Mouse (Mus musculus) Patski (cell line): ENCODE results near the gene Tas1r1. TPM values are rescaled to one million over a fixed set of nuclear protein-coding genes. Genes with fewer than 3 reads are reported as not detected.

ENCODE experiments used
- ATAC-seq: fragments of 100-300 bp; one replicate; pipeline ENCODE4 v1.8.0; 2021
- CTCF ChIA-PET: fragments of 350-600 bp; sonication (Branson Sonifier 250); formaldehyde crosslinking; loops from one replicate; lab custom pipeline; 2022; ENCODE audit warnings: inconsistent platforms; lab: Charles Lee
- POLR2A ChIA-PET: fragments of 350-600 bp; sonication (Branson Sonifier 250); formaldehyde crosslinking; loops from one replicate; lab custom pipeline; 2022; ENCODE audit warnings: antibody characterized with exemption, inconsistent platforms; lab: Charles Lee
- DNase-seq: peaks from one replicate; pipeline ENCODE4 v3.0.0-alpha.2; 2011; ENCODE audit warnings: low read depth, low spot score
- H3K27me3 ChIP-seq: fragments of 371-371 bp; one replicate; pipeline ENCODE4 v1.5.1; 2021
- CTCF ChIP-seq: fragments of 100-300 bp; IDR thresholded peaks from one replicate; pipeline ENCODE4 v1.5.1; 2021
- in situ Hi-C: fragments of 300-500 bp; cut with MboI; formaldehyde crosslinking; loops from 3 replicates; pipeline ENCODE4 v1.11.1; 2018; ENCODE audit warnings: low pct_unique_long_range_greater_than_20kb, mixed read lengths
- polyA plus RNA-seq: library from polyadenylated mRNA; unstranded; gene quantifications from one replicate; pipeline ENCODE4 v1.2.3, GENCODE M21; 2021

Tas1r1 gene
- polyA plus RNA-seq, 1 experiment from 2014 or later, result 0.56 TPM

DNA sequence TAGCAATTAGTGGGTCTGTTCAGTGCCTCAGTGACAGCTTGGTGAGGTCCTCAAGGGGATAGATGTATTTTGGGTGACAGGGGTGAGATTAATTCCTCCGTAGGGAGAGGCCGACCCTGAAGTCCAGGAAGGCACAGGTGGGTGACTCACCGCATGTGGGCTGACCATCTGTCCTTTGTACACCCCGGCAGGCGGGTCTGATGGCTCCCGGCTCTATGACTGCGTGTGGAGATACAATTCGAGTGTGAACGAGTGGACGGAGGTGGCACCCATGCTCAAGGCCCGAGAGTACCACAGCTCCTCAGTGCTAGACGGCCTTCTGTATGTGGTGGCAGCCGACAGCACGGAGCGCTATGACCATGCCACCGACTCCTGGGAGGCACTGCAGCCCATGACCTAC, 26.3 kb downstream of the Tas1r1 start:
- TF ChIP-seq CTCF, result no peak
- no peak for ATAC-seq
- no peak for DNase-seq
- in situ Hi-C loops, result no loop called here
- CTCF ChIA-PET, result interaction anchor here (0.7 to 1.4 kb wide), 3 partner anchors 9 to 26 kb away, joined by 3 to 5 read pairs (median 3); partner anchors contain the start of gene Tas1r1
- POLR2A ChIA-PET, result no interaction called here
- no peaks in the 10 kb centered on the region for H3K27me3 ChIP-seq

DNA sequence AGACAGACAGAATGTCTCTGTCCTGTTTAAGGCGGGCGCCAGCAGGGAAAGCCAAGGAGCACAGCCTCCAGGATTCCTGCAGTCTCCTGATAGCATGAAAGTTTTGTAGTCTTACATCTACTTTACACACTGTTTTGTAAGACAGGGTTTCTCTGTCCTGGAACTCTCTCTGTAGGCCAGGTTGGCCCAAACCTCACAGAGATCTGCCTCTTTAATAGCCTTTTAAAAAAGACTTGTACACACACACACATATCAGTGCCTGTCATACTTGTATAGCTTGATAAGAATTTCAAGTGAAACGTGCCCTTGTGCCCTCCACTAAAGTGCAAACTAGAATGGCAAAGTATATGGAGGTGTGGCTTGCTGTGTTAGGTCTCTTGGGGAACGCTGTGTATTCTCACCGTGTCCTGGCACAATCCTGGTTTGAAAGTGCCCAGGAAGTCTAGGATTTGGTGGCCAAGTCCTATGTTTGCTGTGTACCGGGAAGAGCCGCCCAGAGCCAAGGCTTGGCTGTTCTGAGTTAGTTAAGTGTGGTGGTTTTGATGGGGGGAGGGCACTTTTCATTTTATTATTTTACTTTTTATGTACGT, 27.1 kb downstream of the Tas1r1 start:
- ATAC-seq (no peak), DNase-seq (no peak)
- in situ Hi-C loops, result no loop called here
- H3K27me3 ChIP-seq, result no peaks in the 10 kb centered on the region
- POLR2A ChIA-PET, result interaction anchor here (1.2 kb wide), 1 partner anchor 22 kb away, joined by 3 read pairs; the partner anchor contains the start of gene Thap3
- TF ChIP-seq CTCF, result no peak
- CTCF ChIA-PET, result interaction anchor here (1.4 kb wide), 1 partner anchor 10 kb away, joined by 5 read pairs; no protein-coding TSS in a partner anchor

DNA sequence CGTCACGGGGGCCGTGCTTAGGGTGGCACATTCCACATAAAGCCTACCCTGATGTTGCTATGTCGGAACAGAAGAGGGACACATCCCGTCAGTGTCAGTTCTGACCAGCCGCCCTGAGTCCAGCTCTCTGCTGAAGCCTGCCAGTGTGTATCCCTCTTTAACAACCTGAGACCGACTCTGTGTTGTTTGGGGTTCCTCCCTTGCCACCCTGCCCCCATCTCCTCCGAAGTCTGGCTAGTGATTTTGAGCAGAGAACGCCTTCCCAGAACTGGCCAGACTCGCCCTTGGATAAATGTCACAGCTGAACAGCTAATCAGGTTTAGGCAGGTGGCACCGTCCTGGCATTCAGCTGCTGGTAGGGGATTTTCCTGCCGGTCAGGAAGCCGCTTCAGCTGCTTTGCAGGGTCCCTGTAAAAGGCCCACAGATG, 27.6 kb downstream of the Tas1r1 start:
- H3K27me3 ChIP-seq, result no peaks in the 10 kb centered on the region
- TF ChIP-seq CTCF, result no peak
- POLR2A ChIA-PET, result interaction anchor here (1.2 kb wide), 1 partner anchor 22 kb away, joined by 3 read pairs; the partner anchor contains the start of gene Thap3
- no peak for ATAC-seq
- CTCF ChIA-PET, result no interaction called here
- DNase-seq, result no peak
- in situ Hi-C loops, result no loop called here

DNA sequence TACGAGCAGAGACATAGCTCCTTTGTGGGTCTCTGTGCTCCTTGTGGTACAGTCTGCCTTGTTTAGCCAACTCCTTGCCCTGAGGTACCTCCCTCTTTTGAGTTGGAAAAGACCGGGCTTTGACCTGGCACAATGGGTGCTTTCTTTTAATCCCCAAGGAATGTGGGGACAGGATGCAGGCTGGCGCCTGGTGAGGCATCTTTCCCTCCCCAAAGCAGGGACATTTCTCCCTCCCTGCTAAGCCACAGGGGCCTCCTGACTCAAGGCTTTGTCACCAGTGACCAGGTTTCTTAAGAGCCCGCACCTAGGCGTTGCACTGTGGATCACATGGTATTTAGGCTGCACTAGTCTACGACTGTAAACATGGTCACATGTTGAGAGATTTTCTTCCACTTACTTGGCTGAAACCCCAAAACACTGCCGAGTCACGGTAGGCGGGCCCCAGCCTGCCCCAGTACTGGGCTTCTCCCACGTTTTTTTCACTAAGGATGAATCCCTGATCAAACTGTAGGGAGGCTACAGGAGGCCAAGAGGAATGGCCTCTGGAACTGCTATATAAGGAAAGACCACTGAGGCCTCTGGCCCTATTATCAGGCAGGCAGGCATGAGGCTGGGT, 28.2 kb downstream of the Tas1r1 start:
- ChIA-PET POLR2A (interaction anchor here (1.0 to 2.1 kb wide), 5 partner anchors 14 to 21 kb away, joined by 3 to 8 read pairs (median 6); partner anchors contain the start of genes Phf13 and Thap3), CTCF (interaction anchor here (1.2 to 1.3 kb wide), 2 partner anchors 10 to 35 kb away, joined by 3 to 4 read pairs; no protein-coding TSS in a partner anchor)
- no peaks in the 10 kb centered on the region for H3K27me3 ChIP-seq
- DNase-seq (no peak), ATAC-seq (peak; percentile 40)
- in situ Hi-C loops, result no loop called here
- TF ChIP-seq CTCF, result no peak

DNA sequence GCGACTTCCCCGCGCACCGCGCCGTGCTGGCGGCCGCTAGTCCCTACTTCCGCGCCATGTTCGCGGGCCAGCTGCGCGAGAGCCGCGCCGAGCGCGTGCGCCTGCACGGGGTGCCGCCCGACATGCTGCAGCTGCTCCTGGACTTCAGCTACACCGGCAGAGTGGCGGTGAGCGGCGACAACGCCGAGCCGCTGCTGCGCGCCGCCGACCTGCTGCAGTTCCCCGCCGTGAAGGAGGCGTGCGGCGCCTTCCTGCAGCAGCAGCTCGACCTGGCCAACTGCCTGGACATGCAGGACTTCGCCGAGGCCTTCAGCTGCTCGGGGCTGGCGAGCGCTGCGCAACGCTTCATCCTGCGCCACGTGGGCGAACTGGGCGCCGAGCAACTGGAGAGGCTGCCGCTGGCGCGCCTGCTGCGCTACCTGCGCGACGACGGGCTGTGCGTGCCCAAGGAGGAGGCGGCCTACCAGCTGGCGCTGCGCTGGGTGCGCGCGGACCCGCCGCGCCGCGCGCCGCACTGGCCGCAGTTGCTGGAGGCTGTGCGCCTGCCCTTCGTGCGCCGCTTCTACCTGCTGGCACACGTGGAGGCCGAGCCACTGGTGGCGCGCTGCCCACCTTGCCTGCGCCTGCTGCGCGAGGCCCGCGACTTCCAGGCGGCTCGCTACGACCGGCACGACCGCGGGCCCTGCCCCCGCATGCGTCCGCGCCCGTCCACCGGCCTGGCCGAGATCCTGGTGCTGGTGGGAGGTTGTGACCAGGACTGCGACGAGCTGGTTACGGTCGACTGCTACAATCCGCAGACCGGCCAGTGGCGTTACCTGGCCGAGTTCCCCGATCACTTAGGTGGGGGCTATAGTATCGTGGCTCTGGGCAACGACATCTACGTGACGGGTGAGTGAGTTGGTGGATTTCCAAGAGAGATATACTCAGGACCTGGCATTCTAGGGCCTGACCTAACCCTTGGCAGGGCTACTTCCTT, 29.0 kb downstream of the Tas1r1 start:
- DNase-seq, result no peak
- no peaks in the 10 kb centered on the region for H3K27me3 ChIP-seq
- ChIA-PET POLR2A (interaction anchor here (1.0 to 2.1 kb wide), 7 partner anchors 11 to 20 kb away, joined by 3 to 8 read pairs (median 5); partner anchors contain the start of gene Phf13), CTCF (interaction anchor here (1.0 to 1.3 kb wide), 4 partner anchors 11 to 34 kb away, joined by 3 to 4 read pairs (median 3); partner anchors contain the start of gene Thap3)
- TF ChIP-seq CTCF, result no peak
- ATAC-seq, result peak; percentile 4
- in situ Hi-C loops, result no loop called here

DNA sequence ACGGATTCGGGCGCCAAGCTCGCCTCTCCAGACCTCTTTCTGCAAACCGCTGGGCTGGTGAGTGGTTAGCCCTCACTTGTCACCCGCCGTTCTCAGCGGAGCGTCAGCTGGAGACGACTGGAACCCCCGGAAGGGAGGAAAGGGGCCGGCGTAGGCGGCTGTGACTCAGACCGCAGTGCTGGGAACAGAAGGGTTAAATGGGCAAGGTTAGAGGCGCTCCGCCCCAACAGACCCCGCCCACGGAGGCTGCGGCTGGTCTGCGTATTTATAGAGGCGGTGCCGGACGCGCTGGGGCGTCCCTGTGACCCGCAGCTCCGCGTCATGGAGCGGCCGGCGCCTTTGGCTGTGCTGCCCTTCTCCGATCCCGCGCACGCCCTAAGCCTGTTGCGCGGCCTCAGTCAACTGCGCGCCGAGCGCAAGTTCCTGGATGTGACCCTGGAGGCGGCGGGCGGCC, 29.7 kb downstream of the Tas1r1 start, which contains the start of gene Klhl21:
Gene Klhl21 (plus strand): TSS at position 182 of the 454 bp plus-strand sequence.
- ATAC-seq, result peak; percentile 55
- no peaks in the 10 kb centered on the region for H3K27me3 ChIP-seq
- in situ Hi-C loops, result no loop called here
- ChIA-PET POLR2A (interaction anchor here (1.2 to 2.1 kb wide), 7 partner anchors 12 to 28 kb away, joined by 3 to 8 read pairs (median 5); partner anchors contain the start of gene Phf13), CTCF (interaction anchor here (1.0 to 2.5 kb wide), 3 partner anchors 20 to 28 kb away, joined by 3 to 12 read pairs (median 3); partner anchors contain the start of gene Thap3)
- DNase-seq, result no peak
- TF ChIP-seq CTCF, result no peak

DNA sequence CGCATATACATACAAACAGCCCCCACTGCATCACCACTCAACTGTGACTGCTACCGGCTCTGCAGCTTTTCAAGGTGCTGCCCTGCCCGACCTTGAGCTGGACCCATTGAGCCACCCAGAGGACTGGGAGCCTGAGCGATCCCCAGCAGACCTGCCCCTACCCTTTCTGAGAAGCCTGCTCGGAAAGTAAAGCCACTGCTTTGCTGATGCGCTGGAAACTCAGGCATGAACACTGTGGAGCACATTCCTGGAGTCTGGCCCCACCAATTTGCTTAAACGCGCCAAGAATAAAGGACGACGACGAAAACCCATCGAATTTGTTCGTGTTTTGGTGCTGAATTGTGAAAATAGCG, 30.2 kb downstream of the Tas1r1 start:
- in situ Hi-C loops, result no loop called here
- TF ChIP-seq CTCF, result no peak
- no peak for ATAC-seq
- ChIA-PET CTCF (interaction anchor here (1.0 to 2.5 kb wide), 3 partner anchors 19 to 28 kb away, joined by 3 to 12 read pairs (median 3); partner anchors contain the start of gene Thap3), POLR2A (interaction anchor here (1.2 to 2.1 kb wide), 4 partner anchors 14 to 27 kb away, joined by 3 to 7 read pairs (median 5); no protein-coding TSS in a partner anchor)
- DNase-seq, result no peak
- H3K27me3 ChIP-seq, result no peaks in the 10 kb centered on the region

DNA sequence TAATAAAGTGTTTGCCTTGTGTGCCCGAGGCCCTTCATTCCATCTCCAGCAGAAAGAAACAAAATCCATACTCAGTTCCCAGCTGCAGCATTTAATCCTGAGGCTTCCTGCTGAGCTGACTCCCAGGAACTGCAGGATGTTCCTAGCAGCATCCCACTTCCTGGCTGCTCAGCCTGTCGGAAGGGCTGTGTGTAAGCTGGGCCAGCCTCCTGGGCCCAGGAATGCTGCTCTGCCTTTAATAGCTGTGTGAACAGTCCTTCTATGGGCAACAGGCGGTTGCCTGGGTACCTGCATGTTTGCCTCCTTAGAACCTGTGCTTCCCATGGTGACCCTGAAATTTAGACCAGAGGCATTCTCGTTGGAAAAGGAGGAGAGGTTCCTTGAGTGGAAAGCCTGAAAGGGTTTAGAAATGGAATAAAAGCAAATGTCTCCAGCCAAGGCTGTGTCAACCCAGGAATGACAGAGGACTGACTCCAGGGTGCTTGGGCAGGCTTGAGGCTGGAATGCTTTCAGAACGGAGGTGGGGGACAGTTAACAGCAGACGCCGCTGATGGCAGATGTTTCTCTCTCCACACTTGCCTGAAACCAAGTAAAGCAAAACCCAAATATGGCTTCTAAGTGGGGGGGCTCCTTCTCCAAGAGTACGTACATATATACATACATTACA, 30.8 kb downstream of the Tas1r1 start:
- ATAC-seq (peak; percentile 51), DNase-seq (no peak)
- TF ChIP-seq CTCF, result no peak
- in situ Hi-C loops, result no loop called here
- CTCF ChIA-PET, result interaction anchor here (1.0 to 2.5 kb wide), 4 partner anchors 19 to 27 kb away, joined by 3 to 12 read pairs (median 3); partner anchors contain the start of gene Thap3
- no peaks in the 10 kb centered on the region for H3K27me3 ChIP-seq
- POLR2A ChIA-PET, result interaction anchor here (0.7 to 2.1 kb wide), 6 partner anchors 11 to 92 kb away, joined by 3 to 6 read pairs (median 4); no protein-coding TSS in a partner anchor

DNA sequence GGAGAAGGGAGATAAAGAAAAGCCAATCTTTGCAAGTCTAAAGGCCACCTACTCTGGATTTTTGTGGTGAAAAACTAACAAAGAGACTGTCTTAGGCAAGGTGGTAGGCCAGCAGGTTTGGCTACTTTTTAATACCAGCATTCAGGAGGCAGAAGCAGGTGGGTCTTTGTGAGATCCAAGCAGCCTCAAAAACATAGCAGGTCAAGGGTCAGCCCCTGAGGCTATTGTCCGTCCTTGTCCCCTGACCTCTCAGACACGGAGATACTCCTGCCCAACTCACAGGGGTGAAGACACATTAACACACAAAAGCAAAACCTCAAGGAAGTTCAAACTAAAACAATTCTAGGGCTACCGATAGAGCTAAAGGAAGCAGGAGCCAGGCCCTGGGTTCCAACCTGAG, 31.6 kb downstream of the Tas1r1 start:
- DNase-seq (no peak), ATAC-seq (no peak)
- ChIA-PET CTCF (interaction anchor here (1.0 to 2.5 kb wide), 4 partner anchors 22 to 31 kb away, joined by 3 to 12 read pairs (median 4); no protein-coding TSS in a partner anchor), POLR2A (interaction anchor here (1.2 to 1.3 kb wide), 2 partner anchors 10 to 13 kb away, joined by 3 to 4 read pairs; no protein-coding TSS in a partner anchor)
- in situ Hi-C loops, result no loop called here
- no peaks in the 10 kb centered on the region for H3K27me3 ChIP-seq
- no peak for TF ChIP-seq CTCF
